Mouse (Mus musculus) MEL-GATA-1-ER (cell line): ENCODE results near the gene Slc13a3.
"Not testable (repeated sequence)": the region's sequence is repeated elsewhere in the genome, so short reads cannot be mapped to it uniquely, and the experiment has no call there.

Experiments
- DNase-seq: peaks from one replicate; pipeline ENCODE4 v3.0.0-alpha.2; 2012; ENCODE audit warnings: low read depth; ENCODE audit errors: extremely low read depth

The Slc13a3 gene

GRCm38 (mm10) chr2:165473003-165473402, at the start of gene Slc13a3:
Gene Slc13a3 (minus strand): TSS chr2:165473230.
- DNase-seq: no peak

- no peak for DNase-seq
Measured at GRCm38 (mm10) chr2:165515178-165515728, 42.2 kb upstream of the Slc13a3 start.

GRCm38 (mm10) chr2:165512870-165513600, 40.0 kb upstream of the Slc13a3 start:
- DNase-seq: no peak

DNA sequence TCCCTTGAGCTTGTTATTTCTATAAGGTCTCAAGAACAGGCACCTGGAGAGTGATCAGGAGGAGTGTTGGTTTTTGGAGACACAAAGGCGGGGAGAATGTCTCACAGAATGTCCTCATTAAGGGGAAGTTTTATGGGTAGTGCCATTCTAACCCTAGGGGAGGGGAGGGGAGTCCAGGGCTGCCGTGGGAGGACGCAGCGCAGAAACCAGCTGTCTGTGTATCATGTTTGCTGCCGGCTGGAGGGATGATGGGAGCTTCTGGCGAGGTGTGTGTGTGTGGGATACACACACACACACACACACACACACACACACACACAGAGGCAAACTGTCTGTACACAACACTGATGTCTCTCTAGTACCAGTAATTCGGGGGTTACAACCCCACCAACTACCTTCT, 39.4 kb upstream of the Slc13a3 start:
- no peak for DNase-seq

DNA sequence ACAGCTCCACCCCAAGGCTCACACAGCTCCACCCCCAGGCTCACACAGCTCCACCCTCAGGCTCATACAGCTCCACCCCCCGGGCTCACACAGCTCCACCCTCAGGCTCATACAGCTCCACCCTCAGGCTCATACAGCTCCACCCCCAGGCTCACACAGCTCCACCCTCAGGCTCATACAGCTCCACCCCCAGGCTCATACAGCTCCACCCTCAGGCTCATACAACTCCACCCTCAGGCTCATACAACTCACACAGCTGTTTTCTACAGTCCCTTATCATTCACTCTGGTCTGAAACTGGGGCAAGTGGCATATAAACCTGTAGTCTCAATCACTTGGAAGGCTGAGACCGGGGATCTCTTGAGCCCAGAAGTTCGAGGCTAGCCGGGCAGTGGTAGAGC, 38.5 kb upstream of the Slc13a3 start:
- not testable (repeated sequence) for DNase-seq

GRCm38 (mm10) chr2:165510914-165511458, 38.0 kb upstream of the Slc13a3 start:
- not testable (repeated sequence) for DNase-seq

GRCm38 (mm10) chr2:165510466-165510865, 37.4 kb upstream of the Slc13a3 start:
- DNase-seq: no peak

GRCm38 (mm10) chr2:165509686-165510085, 36.7 kb upstream of the Slc13a3 start:
- DNase-seq: no peak

GRCm38 (mm10) chr2:165503259-165504203, 30.5 kb upstream of the Slc13a3 start, which contains the start of gene Slc2a10:
Gene Slc2a10 (plus strand): TSS chr2:165503787.
- no peak for DNase-seq

GRCm38 (mm10) chr2:165498816-165499215, 25.8 kb upstream of the Slc13a3 start:
- DNase-seq: no peak

DNA sequence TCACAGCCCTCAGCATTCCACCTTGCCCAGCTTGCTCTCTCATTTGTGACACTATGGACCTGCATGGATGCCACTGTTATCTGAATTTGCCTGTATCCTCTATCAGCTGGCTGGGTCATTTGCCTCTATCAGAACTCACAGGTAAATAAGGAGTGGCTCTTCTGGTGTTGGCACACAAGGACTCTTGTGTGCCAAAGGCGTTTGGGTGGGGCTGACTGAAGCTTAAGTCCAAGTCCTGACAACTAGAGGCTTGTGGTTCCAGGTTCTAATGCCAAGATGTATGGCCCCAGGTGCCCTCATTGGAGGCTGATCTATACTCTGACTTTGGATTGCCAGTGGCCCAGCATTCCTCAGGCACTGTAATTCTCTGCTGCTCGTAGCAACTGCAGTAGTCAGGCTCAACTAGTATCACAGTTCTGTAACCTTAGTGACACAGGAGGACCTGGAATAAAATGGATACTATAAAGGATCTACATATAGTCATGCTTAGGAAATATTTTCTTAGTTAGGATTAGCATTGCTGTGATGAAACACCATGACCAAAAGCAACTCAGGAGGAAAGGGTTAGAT, 24.8 kb upstream of the Slc13a3 start:
- no peak for DNase-seq

DNA sequence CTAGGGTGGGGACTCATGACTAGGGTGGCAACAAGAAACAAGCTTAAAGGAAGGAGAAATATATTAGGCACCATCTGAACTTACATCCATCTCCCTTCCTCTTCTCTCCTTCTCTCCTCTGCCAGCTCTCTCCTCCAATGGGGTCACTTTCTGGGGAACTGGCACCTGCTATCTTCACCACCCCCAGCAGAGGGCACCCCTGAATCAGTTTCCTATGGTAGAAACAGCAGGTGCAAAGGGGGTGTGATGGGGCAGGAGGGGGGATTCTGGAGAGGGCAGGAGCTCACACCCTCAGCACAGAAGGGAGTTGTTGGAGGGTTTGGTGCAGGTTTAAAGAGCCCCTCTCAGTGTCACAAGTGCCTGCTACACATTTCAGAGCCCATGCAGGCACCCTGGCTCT, 23.2 kb upstream of the Slc13a3 start:
- peak; percentile 17 for DNase-seq

GRCm38 (mm10) chr2:165494495-165494894, 21.5 kb upstream of the Slc13a3 start:
- no peak for DNase-seq

DNA sequence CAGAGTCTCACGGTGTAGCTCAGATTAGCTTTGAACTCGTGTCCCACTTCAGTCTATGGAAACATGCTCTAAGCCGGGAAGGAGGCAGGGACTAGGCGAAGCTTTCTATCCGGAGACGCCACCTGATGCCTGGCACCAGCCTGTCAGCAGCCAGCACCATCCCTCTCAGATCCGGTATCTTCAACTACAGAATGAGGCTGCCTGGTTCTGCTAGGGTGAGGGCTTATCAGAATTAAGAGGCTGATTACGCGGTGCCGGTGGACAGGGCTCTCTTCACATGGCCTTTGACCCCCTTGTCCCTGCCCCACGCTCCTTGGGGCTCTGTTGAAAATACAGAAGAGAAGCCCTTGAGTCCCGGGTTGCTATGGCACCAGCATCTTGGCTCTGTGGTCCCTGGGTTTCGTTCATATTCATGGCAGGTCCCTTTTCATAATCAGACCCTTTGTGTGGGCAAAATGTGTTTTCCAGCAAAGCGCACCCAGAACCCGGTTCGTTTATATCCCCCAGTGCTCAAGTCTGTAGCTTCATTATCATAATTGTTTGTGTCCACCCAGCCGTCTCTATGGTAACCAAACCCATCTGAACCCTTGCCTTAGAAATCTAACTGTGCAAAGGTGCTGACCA, 20.7 kb upstream of the Slc13a3 start:
- no peak for DNase-seq

DNA sequence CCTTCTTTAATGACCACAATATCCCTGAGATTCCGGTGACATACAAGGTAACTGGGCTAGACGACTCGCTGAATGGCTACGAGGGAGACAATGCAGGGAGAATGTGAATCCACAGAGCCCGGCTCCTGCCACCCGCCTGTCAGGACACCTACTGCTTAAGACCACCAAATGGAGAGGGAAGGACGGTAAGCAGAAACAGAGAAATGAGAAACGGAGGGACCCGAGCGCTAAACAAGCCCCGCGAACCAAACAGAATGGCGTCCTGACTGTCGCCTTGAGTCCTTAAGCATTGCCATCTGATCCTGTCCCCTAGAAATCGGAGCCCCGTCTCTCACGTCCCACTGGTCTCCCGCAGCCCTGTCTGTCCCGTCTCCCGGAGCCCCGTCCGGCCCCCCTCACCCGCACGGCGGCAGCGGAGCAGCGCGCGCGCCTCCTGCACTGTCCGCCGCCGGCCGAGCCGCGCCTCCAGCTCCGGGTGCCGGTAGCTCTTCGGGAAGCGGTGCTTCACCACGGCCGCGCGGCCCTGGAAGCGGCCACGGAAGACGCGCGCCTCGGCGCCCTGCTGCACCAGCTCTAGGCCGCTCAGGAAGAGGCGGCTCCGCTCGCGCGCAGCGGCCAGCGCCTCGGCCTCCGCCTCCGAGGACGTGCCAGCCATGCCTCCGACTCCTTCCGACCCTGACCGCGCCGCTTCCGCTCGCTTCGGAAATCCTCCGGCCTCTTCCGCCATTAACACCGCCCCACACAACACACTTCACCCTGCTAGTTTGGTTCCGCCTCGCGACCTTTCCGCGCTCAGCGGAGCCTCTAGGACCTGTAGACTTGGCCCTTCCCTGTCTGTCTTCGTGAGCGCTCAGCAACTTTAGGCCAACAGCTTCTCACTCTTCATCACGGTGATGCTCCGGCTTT, 19.9 kb upstream of the Slc13a3 start, which contains the start of gene Trp53rka:
Gene Trp53rka, minus strand, starts transcription at position 677 of the 906 bp plus-strand sequence.
- DNase-seq: peak; percentile 69

DNA sequence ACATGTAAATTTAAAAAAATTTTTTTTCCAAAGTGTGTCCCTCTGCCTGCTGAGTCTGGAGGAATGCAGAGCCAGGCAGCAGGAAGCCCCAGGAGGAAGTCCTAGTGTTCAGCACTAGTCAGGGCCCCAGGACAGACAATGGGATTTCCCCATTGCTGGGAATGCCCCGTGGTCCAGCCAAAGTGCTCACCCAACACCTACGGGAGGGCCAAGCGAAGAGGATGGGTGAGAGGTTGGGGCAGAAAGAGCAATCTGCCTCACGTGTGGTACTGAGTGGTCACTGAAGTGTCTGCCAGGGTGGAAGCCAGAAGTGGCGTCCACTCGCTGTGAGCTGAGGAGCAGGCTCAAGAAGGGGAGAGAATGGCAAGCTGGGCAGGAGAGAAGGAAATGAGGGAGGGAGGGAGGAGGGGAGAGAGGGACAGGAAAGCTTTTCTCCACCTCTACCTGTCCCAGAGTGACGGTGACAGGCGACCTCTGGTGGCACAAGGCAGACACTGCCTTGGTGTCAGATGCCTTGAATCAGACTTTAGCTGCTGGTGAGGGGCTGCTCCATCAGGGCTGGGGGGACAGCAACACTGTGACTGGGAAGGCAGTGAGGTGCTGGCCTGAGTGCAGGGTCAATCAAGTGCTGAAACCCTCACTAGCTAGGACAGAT, 14.0 kb upstream of the Slc13a3 start:
- DNase-seq: peak; percentile 6

- DNase-seq: no peak
Measured at GRCm38 (mm10) chr2:165486401-165486800, 13.4 kb upstream of the Slc13a3 start.

DNA sequence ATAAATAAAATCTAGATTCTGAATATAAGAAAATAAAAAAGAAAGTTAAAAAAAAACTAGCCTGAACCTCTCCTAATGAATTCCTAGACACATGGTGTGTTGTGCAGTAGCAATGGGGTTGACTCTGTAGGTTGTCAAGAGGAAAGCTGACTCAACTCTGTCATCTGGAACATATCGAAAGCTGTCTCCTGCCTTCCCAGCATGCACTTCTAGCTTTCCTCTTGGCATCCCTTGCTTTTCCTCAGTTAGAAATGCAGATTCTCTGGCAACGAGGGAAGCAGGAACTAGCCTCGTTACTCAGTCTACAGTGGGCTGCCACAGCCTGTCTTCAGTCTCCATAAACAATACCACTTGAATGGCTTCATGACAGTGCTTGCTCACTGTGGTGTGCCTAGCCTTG, 12.8 kb upstream of the Slc13a3 start:
- no peak for DNase-seq

DNA sequence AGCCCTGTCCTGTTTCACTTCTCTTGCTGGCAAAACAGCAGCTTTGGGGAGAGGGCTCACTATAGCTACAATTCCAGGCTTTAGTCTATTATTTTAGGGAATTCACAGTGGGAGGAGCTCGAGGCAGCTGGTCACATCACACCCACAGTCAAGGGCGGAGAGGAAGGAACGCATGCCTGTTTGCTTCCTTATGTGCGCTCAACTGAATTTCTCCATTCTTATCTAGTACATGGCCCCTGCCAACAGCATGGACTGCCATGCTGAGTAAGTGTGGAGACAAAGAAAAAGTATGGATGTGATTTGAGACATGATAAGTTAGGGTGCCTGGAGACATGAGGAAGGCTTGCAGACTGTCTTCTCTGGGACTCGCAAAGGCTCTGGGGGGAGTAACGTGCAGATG, 11.1 kb upstream of the Slc13a3 start:
- no peak for DNase-seq
